Mouse (Mus musculus): ENCODE data around the gene Zfp612. TPM values are rescaled to one million over a fixed set of nuclear protein-coding genes. Genes with fewer than 3 reads are reported as not detected.

The Zfp612 gene
- polyA plus RNA-seq, 1 experiment from 2014 or later: 19.4 TPM

DNA sequence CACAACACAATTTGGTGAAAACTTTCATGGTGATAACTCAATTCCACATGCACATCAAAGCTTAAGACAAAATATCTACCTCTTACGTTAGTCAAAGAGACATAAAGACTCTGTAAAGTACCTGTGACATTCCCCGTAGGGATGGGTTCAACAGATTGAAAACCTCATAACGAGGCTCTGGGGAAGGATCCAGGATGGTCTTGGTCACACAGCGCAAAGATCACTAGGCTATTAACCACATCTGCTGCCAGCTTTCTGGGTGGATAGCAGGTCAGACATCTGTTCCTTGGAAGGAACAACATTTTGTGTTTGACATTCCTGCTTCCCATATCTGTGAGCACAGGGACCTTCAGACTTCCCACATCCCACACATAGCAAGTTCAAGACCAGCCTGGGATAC lies 9.8 kb upstream of the Zfp612 start:
- Histone ChIP-seq H3K4me3 (no peak overlapping the region), H3K9me3 (no peaks in the 10 kb centered on the region), H3K36me3 (no peaks in the 10 kb centered on the region), H3K27ac (replicated peaks) (no peak overlapping the region), H3K27me3 (0 out of 2 replicates have a peak, but pooled peaks cover 2% of the 10 kb centered on the region), H3K4me2 (no peak overlapping the region), H3K4me1 (replicated peaks) (no peaks in the 10 kb centered on the region), H3K9ac (no peak overlapping the region)
- WGBS: 89% methylated on average over 4 of the region's 4 CpGs
- ATAC-seq (ENCODE audit: low read depth): no peak

DNA sequence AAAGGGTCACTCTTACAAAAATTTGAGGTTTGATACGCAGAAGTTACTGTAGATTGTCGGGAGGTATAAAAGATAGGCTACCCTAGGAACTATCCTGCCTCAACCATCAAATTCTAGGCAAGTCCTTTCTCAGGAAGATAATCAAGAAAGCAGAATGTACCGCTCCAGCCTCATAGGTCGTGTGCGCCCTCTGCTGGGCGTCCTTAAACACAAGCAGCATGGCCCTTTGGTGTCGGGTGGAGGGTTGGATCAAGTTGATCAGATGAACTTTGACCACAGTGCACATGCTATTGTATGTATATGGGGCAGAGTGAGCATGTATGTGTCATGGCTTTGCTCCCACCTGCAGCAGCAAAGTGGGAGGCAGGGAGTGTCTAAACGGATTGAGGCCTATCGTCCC lies 7.9 kb upstream of the Zfp612 start:
- peak; percentile 32; the same call in 1 of the 2 replicates for ATAC-seq (ENCODE audit: low read depth)
- Histone ChIP-seq H3K36me3 (no peaks in the 10 kb centered on the region), H3K4me1 (replicated peaks) (no peaks in the 10 kb centered on the region), H3K4me2 (no peak overlapping the region), H3K9me3 (no peaks in the 10 kb centered on the region), H3K27ac (replicated peaks) (no peak overlapping the region), H3K9ac (no peak overlapping the region), H3K4me3 (no peak overlapping the region), H3K27me3 (0 out of 2 replicates have a peak, but pooled peaks cover 2% of the 10 kb centered on the region)
- WGBS: 16% methylated on average over 9 of the region's 9 CpGs

DNA sequence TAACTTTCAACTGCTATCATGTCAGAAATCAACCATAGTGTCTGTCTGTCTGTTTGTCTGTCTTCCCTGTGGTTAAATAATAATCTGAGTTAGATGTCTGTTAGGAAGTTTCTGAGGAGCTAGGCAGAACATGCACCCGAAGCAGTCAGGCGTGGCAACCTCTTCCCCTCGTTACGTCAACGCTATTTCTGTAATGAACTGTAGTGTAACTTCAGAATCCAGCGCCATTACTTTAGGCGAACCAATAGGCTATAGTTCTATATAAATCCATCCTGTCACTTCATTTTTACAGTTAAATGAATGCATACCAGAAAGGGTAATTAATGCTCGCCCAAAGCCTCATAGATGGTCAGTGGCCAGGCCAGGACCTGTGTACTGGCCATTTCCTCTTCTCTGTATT lies 5.0 kb upstream of the Zfp612 start:
- Histone ChIP-seq H3K4me1 (replicated peaks) (peaks cover 4% of the 10 kb centered on the region; the same call in 1 of the 2 replicates), H3K4me3 (no peak overlapping the region), H3K4me2 (no peak overlapping the region), H3K27ac (replicated peaks) (no peak overlapping the region), H3K27me3 (0 out of 2 replicates have a peak, but pooled peaks cover 2% of the 10 kb centered on the region), H3K9ac (no peak overlapping the region), H3K36me3 (no peaks in the 10 kb centered on the region), H3K9me3 (no peaks in the 10 kb centered on the region)
- WGBS: 87% methylated on average over 8 of the region's 8 CpGs
- ATAC-seq (ENCODE audit: low read depth): no peak

DNA sequence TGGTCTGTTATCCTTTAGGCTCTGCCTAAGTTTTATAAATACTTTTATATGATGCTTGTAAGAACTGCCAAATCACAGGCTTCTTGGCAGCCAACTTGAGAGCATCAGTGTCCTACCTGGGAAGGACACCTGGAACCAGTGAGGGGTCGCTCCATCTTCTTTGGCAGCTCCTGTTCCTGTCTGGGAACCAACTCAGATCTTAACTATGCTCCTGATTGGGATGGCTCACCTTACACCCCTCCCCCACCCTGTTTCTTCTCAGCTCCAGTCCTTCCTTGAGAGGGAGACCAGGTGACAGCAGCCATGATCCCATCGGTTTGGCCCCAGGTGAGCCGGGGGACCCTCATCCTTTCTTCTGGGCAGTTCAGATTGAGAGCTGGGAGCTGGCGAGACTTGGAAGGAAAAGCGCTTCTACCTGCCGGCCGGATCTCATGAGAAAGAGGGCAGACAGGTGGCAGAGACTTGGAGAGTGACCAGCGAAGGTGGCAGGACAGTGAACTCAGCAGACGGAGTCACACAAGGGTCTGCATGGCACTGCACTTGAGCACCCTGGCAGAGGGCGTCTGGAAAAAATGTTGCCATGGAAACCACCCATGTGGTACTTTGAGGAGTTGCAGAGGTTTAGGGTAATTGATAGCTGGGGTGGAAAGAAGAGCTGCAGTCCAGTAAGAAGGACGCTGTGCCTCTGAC lies 3.0 kb downstream of the Zfp612 start:
- no peak overlapping the region for H3K4me3 ChIP-seq
- no peaks in the 10 kb centered on the region for H3K27me3 ChIP-seq
- H3K4me2 ChIP-seq: no peak overlapping the region
- peaks cover 24% of the 10 kb centered on the region for H3K4me1 ChIP-seq (replicated peaks)
- H3K9me3 ChIP-seq: 0 out of 2 replicates have a peak, but pooled peaks cover 2% of the 10 kb centered on the region
- peaks cover 48% of the 10 kb centered on the region for H3K36me3 ChIP-seq
- ATAC-seq (ENCODE audit: low read depth): no peak
- no peak overlapping the region for H3K9ac ChIP-seq
- 78% methylated on average over 11 of the region's 11 CpGs for WGBS
- H3K27ac ChIP-seq (replicated peaks): no peak overlapping the region

DNA sequence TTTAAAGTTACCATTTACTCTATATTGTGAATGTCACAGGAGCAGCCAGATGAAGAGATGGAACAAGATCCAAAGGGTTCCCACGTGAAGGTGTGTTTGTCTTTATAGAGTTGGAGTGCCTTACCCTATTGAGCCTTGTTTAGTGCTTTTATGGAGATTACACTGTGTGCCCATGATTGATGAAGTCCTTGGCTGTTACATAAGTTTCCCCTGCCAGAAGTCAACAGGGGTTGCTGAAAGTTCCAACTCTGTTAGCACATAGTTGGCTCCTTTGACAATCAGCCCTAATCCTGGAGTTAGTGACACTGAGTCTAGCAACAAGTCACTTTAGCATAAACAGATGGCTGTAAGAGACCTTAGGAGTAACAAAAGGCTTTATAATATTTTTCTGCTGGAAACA lies 12.3 kb downstream of the Zfp612 start:
- peaks cover 17% of the 10 kb centered on the region for H3K9me3 ChIP-seq
- H3K4me3 ChIP-seq: no peak overlapping the region
- no peak for ATAC-seq (ENCODE audit: low read depth)
- H3K9ac ChIP-seq: no peak overlapping the region
- peaks cover 44% of the 10 kb centered on the region for H3K36me3 ChIP-seq
- no peak overlapping the region for H3K27ac ChIP-seq (replicated peaks)
- H3K4me1 ChIP-seq (replicated peaks): no peaks in the 10 kb centered on the region
- H3K27me3 ChIP-seq: no peaks in the 10 kb centered on the region
- no peak overlapping the region for H3K4me2 ChIP-seq
- WGBS: 49% methylated on average over 1 of the region's 1 CpGs

DNA sequence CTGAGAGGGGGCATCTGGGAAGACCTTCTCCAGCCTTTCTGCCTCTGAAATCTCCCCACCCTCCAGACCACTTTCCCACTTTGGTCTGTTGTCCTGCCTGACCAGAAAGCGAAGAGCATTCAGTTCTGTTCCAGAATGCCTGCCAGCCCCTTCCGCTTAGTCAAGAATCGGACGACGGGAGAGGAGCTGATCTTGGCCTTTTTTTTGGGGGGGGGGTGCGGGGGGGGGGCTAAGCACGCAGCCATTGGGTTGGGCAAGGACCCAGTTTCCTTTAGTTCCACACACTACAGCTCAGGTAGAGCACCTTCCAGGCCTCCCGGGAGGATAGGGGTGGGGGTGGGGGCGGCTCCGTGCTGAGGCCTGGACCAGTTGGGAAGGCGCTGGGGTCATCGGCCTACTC lies 21.4 kb downstream of the Zfp612 start, which contains the start of gene Gm21964:
Gene Gm21964, plus strand, starts transcription at position 301 of the 400 bp plus-strand sequence.
- Histone ChIP-seq H3K27ac (replicated peaks) (no peak within 1 kb of the TSS), H3K9ac (no peak within 1 kb of the TSS), H3K9me3 (no peaks in the 10 kb centered on the region), H3K27me3 (no peaks in the 10 kb centered on the region), H3K4me1 (replicated peaks) (no peaks in the 10 kb centered on the region), H3K4me3 (no peak within 1 kb of the TSS), H3K4me2 (no peak within 1 kb of the TSS), H3K36me3 (no peaks in the 10 kb centered on the region)
- no peak for ATAC-seq (ENCODE audit: low read depth)
- WGBS: 83% methylated on average over 12 of the region's 12 CpGs

DNA sequence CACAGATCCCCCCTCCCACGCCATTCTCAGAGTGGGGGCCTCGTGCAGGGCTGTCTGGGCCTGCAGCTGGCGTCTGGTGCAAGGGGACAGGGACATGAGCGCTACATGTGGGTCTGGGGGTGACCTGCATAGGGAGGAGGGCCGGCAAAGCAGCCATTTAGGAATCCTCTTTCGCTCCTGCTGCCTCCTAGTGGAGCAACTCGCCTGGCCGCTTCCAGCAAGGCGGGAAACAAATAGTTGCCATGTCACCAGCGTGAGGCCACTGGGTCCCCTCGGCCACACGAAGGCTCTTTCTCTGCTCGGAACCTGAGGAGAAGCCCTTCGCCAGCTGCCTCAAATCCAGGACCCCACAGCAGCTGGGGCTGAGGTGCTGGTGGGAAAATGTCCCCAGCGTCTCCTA lies 22.1 kb downstream of the Zfp612 start:
- Histone ChIP-seq H3K9ac (no peak overlapping the region), H3K4me3 (no peak overlapping the region), H3K4me1 (replicated peaks) (no peaks in the 10 kb centered on the region), H3K27me3 (no peaks in the 10 kb centered on the region), H3K9me3 (no peaks in the 10 kb centered on the region), H3K36me3 (no peaks in the 10 kb centered on the region), H3K27ac (replicated peaks) (no peak overlapping the region), H3K4me2 (no peak overlapping the region)
- 85% methylated on average over 15 of the region's 15 CpGs for WGBS
- no peak for ATAC-seq (ENCODE audit: low read depth)

DNA sequence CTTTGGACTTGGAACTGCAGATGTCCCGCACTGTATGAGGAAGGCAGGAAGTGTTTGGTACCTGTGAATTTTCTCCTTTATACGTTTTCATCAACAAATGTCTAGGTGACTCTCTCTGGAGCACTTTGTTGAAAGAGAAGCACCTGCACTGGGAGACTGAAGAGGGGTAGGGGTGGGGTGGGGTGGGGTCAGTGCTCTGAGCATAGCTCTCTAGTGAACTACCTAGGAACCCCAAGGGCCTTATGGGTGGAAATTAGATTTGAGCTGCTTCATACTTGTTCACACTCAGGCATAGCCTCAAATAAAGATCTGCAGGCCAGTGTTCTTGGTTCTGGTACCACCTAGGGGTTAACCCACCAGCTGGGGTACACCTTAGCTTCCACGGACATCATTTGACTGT lies 23.1 kb downstream of the Zfp612 start, which contains the start of gene Gm17720:
Gene Gm17720, minus strand, starts transcription at position 101 of the 400 bp plus-strand sequence.
- ATAC-seq (ENCODE audit: low read depth): no peak
- no peaks in the 10 kb centered on the region for H3K27me3 ChIP-seq
- no peak within 1 kb of the TSS for H3K4me2 ChIP-seq
- no peak within 1 kb of the TSS for H3K4me3 ChIP-seq
- no peaks in the 10 kb centered on the region for H3K36me3 ChIP-seq
- no peaks in the 10 kb centered on the region for H3K4me1 ChIP-seq (replicated peaks)
- H3K9ac ChIP-seq: no peak within 1 kb of the TSS
- H3K9me3 ChIP-seq: no peaks in the 10 kb centered on the region
- 84% methylated on average over 3 of the region's 3 CpGs for WGBS
- H3K27ac ChIP-seq (replicated peaks): no peak within 1 kb of the TSS

DNA sequence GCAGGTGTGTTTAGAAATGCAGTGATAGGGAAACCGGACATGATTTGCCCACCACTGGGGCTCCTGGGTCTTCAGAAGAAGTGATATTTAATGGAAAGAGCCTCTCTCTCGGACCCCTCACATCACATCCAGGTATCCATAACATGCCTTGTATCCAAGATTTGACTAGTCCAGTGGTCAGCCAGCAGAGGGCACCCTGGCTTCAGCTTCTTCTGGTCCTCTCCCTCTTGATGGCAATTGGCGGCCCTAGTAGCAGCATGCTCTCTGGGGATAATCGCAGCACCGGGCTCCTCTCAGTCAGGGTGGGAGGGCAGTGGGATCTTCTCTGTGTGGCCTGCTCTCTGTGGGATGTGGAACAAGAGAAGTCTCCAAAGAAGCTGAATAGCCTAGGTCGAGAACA lies 40.2 kb downstream of the Zfp612 start:
- no peaks in the 10 kb centered on the region for H3K27me3 ChIP-seq
- no peak overlapping the region for H3K9ac ChIP-seq
- ATAC-seq (ENCODE audit: low read depth): no peak
- H3K9me3 ChIP-seq: no peaks in the 10 kb centered on the region
- 43% methylated on average over 6 of the region's 6 CpGs for WGBS
- H3K36me3 ChIP-seq: no peaks in the 10 kb centered on the region
- no peaks in the 10 kb centered on the region for H3K4me1 ChIP-seq (replicated peaks)
- no peak overlapping the region for H3K4me3 ChIP-seq
- no peak overlapping the region for H3K4me2 ChIP-seq
- no peak overlapping the region for H3K27ac ChIP-seq (replicated peaks)

DNA sequence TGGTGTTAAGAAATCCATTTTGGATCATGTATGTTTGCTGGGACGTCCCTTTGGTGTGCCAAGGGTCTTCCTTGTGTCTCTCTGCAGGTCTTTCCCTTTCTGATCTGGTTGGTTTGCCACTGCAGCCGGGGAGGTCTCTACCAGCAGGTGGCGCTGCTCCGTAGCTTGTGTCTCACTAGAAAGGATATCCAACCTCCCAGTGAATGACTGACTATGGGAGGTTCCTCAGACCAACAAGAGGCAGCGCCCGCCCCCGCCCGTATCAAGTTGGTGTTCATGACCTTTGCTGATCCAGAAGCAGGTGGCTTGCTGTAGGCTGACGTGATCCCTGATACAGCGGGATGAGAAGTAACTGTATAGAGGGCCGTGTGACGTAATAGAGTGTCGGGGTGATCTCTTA lies 51.0 kb downstream of the Zfp612 start:
- no peaks in the 10 kb centered on the region for H3K36me3 ChIP-seq
- no peak overlapping the region for H3K27ac ChIP-seq (replicated peaks)
- no peak; the same call in 1 of the 2 replicates for ATAC-seq (ENCODE audit: low read depth)
- H3K27me3 ChIP-seq: no peaks in the 10 kb centered on the region; the same call in 1 of the 2 replicates
- peak overlapping the region; percentile 26; the same call in 1 of the 2 replicates for H3K4me2 ChIP-seq
- no peak overlapping the region for H3K9ac ChIP-seq
- WGBS: 25% methylated on average over 13 of the region's 13 CpGs
- no peak overlapping the region for H3K4me3 ChIP-seq
- H3K9me3 ChIP-seq: no peaks in the 10 kb centered on the region
- no peaks in the 10 kb centered on the region for H3K4me1 ChIP-seq (replicated peaks)

DNA sequence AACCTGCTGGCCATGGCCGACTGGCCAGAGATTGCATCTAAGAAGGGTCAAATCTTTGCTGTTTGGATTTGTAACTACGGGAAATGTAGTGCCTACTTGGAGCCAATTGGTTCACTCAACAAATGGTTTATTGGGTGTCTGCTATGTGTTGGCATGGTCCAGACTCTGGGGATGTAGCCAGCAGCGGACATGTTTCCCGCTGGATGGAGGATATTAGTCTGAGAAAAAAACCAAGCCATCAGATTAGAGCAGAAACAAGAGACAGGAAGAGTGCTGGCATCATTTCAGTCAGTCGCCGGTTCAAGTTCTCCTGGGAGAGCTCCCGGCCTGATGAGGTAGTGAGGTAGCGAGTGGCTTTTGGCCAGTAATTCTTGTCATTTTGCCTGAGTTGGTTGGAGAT lies 54.7 kb downstream of the Zfp612 start:
- Histone ChIP-seq H3K27me3 (no peaks in the 10 kb centered on the region), H3K4me1 (replicated peaks) (no peaks in the 10 kb centered on the region), H3K9me3 (no peaks in the 10 kb centered on the region), H3K4me2 (no peak overlapping the region), H3K36me3 (no peaks in the 10 kb centered on the region), H3K4me3 (no peak overlapping the region), H3K9ac (no peak overlapping the region), H3K27ac (replicated peaks) (no peak overlapping the region)
- ATAC-seq (ENCODE audit: low read depth): no peak
- WGBS: 91% methylated on average over 8 of the region's 8 CpGs

DNA sequence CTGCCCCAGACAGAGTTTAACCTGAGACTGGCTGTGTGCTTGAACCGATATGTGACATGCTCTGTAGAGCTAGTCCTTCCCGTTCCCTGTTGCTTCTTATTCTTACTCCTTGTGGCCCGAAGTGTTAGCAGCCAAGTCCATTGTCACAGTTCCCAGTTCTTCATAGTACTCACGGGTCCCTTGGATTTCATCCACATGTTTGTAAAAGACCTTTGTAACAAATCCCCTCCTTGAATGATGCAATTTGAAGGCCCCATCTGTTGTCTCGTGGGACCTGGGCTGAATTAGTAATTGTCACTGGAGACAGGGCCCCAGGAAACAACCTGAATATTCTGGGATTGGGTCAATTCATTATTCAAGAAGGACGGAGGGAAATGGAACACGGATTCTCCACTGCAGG lies 56.0 kb downstream of the Zfp612 start:
- 65% methylated on average over 7 of the region's 7 CpGs for WGBS
- H3K9me3 ChIP-seq: no peaks in the 10 kb centered on the region
- H3K27ac ChIP-seq (replicated peaks): no peak overlapping the region
- ATAC-seq (ENCODE audit: low read depth): no peak
- H3K4me1 ChIP-seq (replicated peaks): no peaks in the 10 kb centered on the region
- no peak overlapping the region for H3K4me2 ChIP-seq
- no peaks in the 10 kb centered on the region for H3K36me3 ChIP-seq
- H3K27me3 ChIP-seq: no peaks in the 10 kb centered on the region
- H3K4me3 ChIP-seq: no peak overlapping the region
- no peak overlapping the region for H3K9ac ChIP-seq

DNA sequence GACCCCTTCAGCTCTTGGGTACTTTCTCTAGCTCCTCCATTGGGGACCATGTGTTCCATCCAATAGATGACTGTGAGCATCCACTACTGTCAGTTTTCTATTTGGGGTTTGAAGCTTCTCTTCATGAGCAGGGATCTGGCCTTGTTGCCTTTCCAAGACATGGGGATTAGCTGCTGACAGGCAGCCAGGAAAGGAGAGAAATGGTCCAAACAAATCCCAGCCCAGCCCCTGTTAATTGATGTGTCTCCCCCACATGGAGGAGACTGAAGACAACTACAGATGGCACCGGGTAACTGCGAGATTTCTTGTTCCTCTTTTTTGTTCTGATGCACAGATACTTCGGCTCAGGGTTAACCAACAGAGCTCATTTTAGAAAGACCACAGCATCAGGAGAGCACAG lies 60.6 kb downstream of the Zfp612 start:
- H3K27me3 ChIP-seq: no peaks in the 10 kb centered on the region
- no peaks in the 10 kb centered on the region for H3K36me3 ChIP-seq
- no peak overlapping the region for H3K4me2 ChIP-seq
- no peaks in the 10 kb centered on the region for H3K4me1 ChIP-seq (replicated peaks)
- H3K4me3 ChIP-seq: no peak overlapping the region
- H3K9ac ChIP-seq: no peak overlapping the region
- ATAC-seq (ENCODE audit: low read depth): no peak
- no peak overlapping the region for H3K27ac ChIP-seq (replicated peaks)
- WGBS: 82% methylated on average over 3 of the region's 3 CpGs
- H3K9me3 ChIP-seq: no peaks in the 10 kb centered on the region

All from neural tube, embryonic 13.5 days (tissue).